Mouse (Mus musculus) inflammation-experienced regulatory T-cells, adult 6 months (primary cell): ENCODE data around the gene Parp9. TPM values are rescaled to one million over a fixed set of nuclear protein-coding genes. Genes with fewer than 3 reads are reported as not detected.

ENCODE experiments used
- ATAC-seq: one replicate; pipeline ENCODE4 v1.8.0; 2017
- polyA plus RNA-seq, 3 experiments: library from polyadenylated mRNA; unstranded; fragments of 100-300 nt; shearing (Covaris generic); gene quantifications; one replicate each; pipeline ENCODE4 v1.2.1; 2017

The Parp9 gene
- polyA plus RNA-seq, 3 experiments from 2014 or later = 62.4 to 76.7 (median 76.5) TPM

DNA sequence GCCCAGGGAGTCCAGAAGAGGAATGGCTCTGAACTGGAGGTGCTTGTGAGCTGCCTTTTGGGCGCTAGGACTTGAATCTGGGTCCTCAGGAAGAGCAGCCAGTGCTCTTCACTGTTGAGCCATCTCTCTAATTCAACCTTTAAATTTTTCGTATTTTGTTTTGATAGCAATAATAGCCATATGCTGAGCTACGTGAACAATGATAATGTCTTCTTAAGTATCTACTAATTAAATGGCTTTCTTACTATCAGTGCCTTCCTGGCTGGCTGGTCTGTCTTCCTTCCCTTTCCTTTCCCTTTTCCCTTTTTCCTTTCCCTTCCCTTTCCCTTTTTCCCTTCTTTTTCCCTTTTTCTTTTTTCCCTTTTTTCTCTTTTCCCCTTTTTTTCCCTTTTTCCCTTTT is 70.1 kb downstream of the Parp9 start:
- ATAC-seq = peak; percentile 52

DNA sequence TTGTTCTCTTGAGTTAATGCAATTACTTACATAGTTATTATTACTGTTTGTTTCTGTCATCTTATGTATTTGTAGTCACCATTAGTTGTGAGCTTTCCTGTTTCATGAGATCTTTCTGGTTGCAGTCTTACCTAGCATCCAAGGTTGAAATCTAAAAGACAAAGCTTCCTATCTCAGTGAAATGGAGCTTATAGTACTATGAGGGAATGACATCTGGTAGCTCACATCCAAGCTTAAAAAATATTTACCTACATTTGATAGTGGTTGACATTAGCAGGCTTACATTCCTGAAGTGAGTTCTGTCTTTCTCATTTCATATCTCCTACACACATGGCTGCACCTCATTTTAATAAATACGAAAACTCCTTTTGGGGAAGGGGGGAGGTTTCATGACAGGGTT is 78.1 kb downstream of the Parp9 start:
- ATAC-seq = no peak

Other genes starting within 250 kb of the Parp9 start
- gene Dirc2, start 169.1 kb upstream of the Parp9 start, polyA plus RNA-seq = 1 to 10 TPM; 1.4 to 4.9 (median 1.9) TPM
- gene Hspbap1, start 168.1 kb upstream of the Parp9 start, polyA plus RNA-seq = 10 to 100 TPM; 20.7 to 25.2 (median 21.8) TPM
- gene Parp14, start 66.9 kb upstream of the Parp9 start, polyA plus RNA-seq = 10 to 100 TPM; 36.0 to 48.6 (median 36.6) TPM
- 10 to 100 TPM; 47.2 to 59.8 (median 52.9) TPM for gene Dtx3l, start 681 bp downstream of the Parp9 start, polyA plus RNA-seq
- gene Kpna1, start 40.3 kb downstream of the Parp9 start, polyA plus RNA-seq = 10 to 100 TPM; 39.8 to 41.2 (median 40.9) TPM
- 1 to 10 TPM; 7.2 to 9.7 (median 7.3) TPM for gene Wdr5b, start 102.7 kb downstream of the Parp9 start, polyA plus RNA-seq
- 100 to 1,000 TPM in 2 of 3 experiments, 10 to 100 TPM in 1; 88.8 to 114 (median 113) TPM for gene Fam162a, start 133.1 kb downstream of the Parp9 start, polyA plus RNA-seq
- gene Ccdc58, start 133.2 kb downstream of the Parp9 start, polyA plus RNA-seq = 10 to 100 TPM; 31.1 to 34.2 (median 31.7) TPM
- gene Csta1, start 192.8 kb downstream of the Parp9 start, polyA plus RNA-seq = under 1 TPM in 1 of 3 experiments, not detected in 2; 0.34 TPM
- not detected for gene Stfa2l1, start 218.3 kb downstream of the Parp9 start, polyA plus RNA-seq
- not detected for gene Gm5483, start 245.7 kb downstream of the Parp9 start, polyA plus RNA-seq